Comparison of ENCODE assay signal across 19 mouse cellular contexts in the genomic region with DNA sequence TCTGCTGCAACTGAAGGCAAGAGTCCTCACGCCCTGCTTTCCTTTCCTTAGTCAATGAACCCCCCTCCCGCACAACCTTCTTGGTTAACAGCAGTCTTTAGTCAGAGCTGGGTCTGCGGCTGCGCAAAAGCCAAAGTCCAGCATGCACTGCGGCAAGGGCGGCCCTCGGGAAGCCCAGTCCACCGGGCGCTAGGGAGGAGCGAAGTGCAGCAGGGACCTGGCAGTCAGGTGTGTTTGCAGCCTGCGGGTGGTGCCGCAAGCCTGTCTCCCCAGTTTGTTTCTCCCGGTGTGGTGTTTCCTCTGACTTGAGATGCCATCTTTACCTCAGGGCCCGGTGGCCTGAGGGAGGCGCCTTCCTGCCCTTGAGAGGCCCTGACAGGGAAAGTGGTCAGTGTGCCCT. TPM values are rescaled to one million over a fixed set of nuclear protein-coding genes. Genes with fewer than 3 reads are reported as not detected.
DNase-seq lines count a peak whose midpoint lies in the region; ATAC-seq and TF ChIP-seq lines count a peak whose summit lies in the region.
"Had no signal": no experiment of that assay in that cellular context is flagged by ENCODE, and none has a peak within 500 bp of the region (broad histone marks: within the 10 kb centered on the region; RNA-seq: fewer than 3 reads in every experiment).

A gene (plus strand): TSS at position 129 of the 400 bp plus-strand sequence.

- TF ChIP-seq EP300 in CH12.LX (IDR thresholded peaks at IDR 0.05; ENCODE audit: low read length) (no peak), ES-Bruce4 (IDR thresholded peaks at IDR 0.05; ENCODE audit: insufficient read depth, low read depth, low read length) (no peak)

- H3K36me3 ChIP-seq in CH12.LX (replicated peaks in 1 of 2; ENCODE audit: control insufficient read depth in 1 of 2, insufficient read depth in 1 of 2, low read length in 1 of 2) (no peaks in the 10 kb centered on the region), ES-Bruce4 (ENCODE audit: control insufficient read depth, insufficient read depth, low read length, poor library complexity, severe bottlenecking) (no peaks in the 10 kb centered on the region)
- H3K36me3 ChIP-seq in liver, embryonic 12.5 days = no peaks in the 10 kb centered on the region
- no peaks in the 10 kb centered on the region for H3K36me3 ChIP-seq in testis, adult 2 months (ENCODE audit: control insufficient read depth, insufficient read depth, low read length)
- H3K36me3 ChIP-seq in thymus, adult 2 months (ENCODE audit: control insufficient read depth, insufficient read depth, low read length) = no peaks in the 10 kb centered on the region
- no peaks in the 10 kb centered on the region for H3K36me3 ChIP-seq in intestine, embryonic 16.5 days (ENCODE audit: control insufficient read depth, insufficient read depth, low read length)
- H3K36me3 ChIP-seq: heart, embryonic 15.5 days; hindbrain, embryonic 12.5 days; midbrain, embryonic 10.5 days; neural tube, embryonic 12.5 days had no signal

- H3K9me3 ChIP-seq in CH12.LX (replicated peaks; ENCODE audit: low read length) = no peaks in the 10 kb centered on the region
- no peaks in the 10 kb centered on the region for H3K9me3 ChIP-seq in ES-Bruce4 (replicated peaks; ENCODE audit: control insufficient read depth, insufficient read depth, low read length, poor library complexity, severe bottlenecking)
- H3K9me3 ChIP-seq in liver, embryonic 12.5 days (replicated peaks) = no peaks in the 10 kb centered on the region
- H3K9me3 ChIP-seq in intestine, embryonic 16.5 days (ENCODE audit: control insufficient read depth, low read length) = no peaks in the 10 kb centered on the region
- H3K9me3 ChIP-seq: heart, embryonic 15.5 days; hindbrain, embryonic 12.5 days; midbrain, embryonic 10.5 days; neural tube, embryonic 12.5 days had no signal

- peak; percentile 21 for TF ChIP-seq RAD21 in CH12.LX (IDR thresholded peaks at IDR 0.05; ENCODE audit: low read depth, low read length)

- WGBS in liver, embryonic 12.5 days (ENCODE audit: insufficient replicate concordance) = 52% methylated on average over 15 of the region's 15 CpGs
- WGBS in thymus, adult 2 months = 89% methylated on average over 15 of the region's 15 CpGs
- WGBS in intestine, embryonic 16.5 days = 64% methylated on average over 15 of the region's 15 CpGs

- peaks cover 0 to 14% of the 10 kb centered on the region in 2 experiments; a peak in 2 of 4 replicates for H3K4me1 ChIP-seq in CH12.LX (ENCODE audit: control insufficient read depth in 1 of 2, insufficient read depth in 2 of 2)
- H3K4me1 ChIP-seq in ES-Bruce4 (ENCODE audit: control insufficient read depth, insufficient read depth, low read length) = no peaks in the 10 kb centered on the region
- H3K4me1 ChIP-seq in liver, embryonic 12.5 days = peaks cover 12% of the 10 kb centered on the region
- H3K4me1 ChIP-seq in testis, adult 2 months (ENCODE audit: control insufficient read depth, insufficient read depth, low read length) = peaks cover 2% of the 10 kb centered on the region
- no peaks in the 10 kb centered on the region for H3K4me1 ChIP-seq in thymus, adult 2 months (replicated peaks; ENCODE audit: control insufficient read depth, insufficient read depth, low read length)
- no peaks in the 10 kb centered on the region for H3K4me1 ChIP-seq in intestine, embryonic 16.5 days (ENCODE audit: control insufficient read depth, insufficient read depth, low read length)
- H3K4me1 ChIP-seq: heart, embryonic 15.5 days; hindbrain, embryonic 12.5 days; midbrain, embryonic 10.5 days; neural tube, embryonic 12.5 days had no signal

- peak in 1 of 2 experiments; percentile 23; a peak in 1 of 4 replicates for TF ChIP-seq CTCF in CH12.LX (conservative IDR thresholded peaks at IDR 0.05 in 1 of 2, IDR thresholded peaks at IDR 0.05 in 1 of 2; ENCODE audit: low read depth in 2 of 2, low read length in 2 of 2)
- no peak for TF ChIP-seq CTCF in ES-Bruce4 (IDR thresholded peaks at IDR 0.05; ENCODE audit: low read depth, low read length)
- TF ChIP-seq CTCF in testis, adult 2 months (IDR thresholded peaks at IDR 0.05; ENCODE audit: control insufficient read depth, insufficient read depth, insufficient replicate concordance, low read depth, low read length) = no peak
- no peak for TF ChIP-seq CTCF in thymus, adult 2 months (IDR thresholded peaks at IDR 0.05; ENCODE audit: borderline replicate concordance, control insufficient read depth, extremely low read depth, insufficient read depth, low read length, poor library complexity)

- no peak within 1 kb of the TSS for H3K4me3 ChIP-seq in CH12.LX (replicated peaks in 1 of 3; ENCODE audit: low read depth in 2 of 3, low read length in 2 of 3, poor library complexity in 1 of 3)
- peak within 1 kb of the TSS; percentile 27 for H3K4me3 ChIP-seq in ES-Bruce4 (ENCODE audit: low read depth, low read length)
- H3K4me3 ChIP-seq in liver, embryonic 12.5 days = no peak within 1 kb of the TSS
- peak within 1 kb of the TSS; percentile 91 for H3K4me3 ChIP-seq in testis, adult 2 months (ENCODE audit: control insufficient read depth, low read depth, low read length)
- H3K4me3 ChIP-seq in thymus, adult 2 months (ENCODE audit: control insufficient read depth, insufficient read depth, low read length) = no peak within 1 kb of the TSS
- no peak within 1 kb of the TSS for H3K4me3 ChIP-seq in intestine, embryonic 16.5 days (ENCODE audit: low read length)
- H3K4me3 ChIP-seq: heart, embryonic 15.5 days; hindbrain, embryonic 12.5 days; midbrain, embryonic 10.5 days; neural tube, embryonic 12.5 days had no signal

- no peaks in the 10 kb centered on the region for H3K79me2 ChIP-seq in CH12.LX (replicated peaks; ENCODE audit: control insufficient read depth, extremely low read depth, insufficient read depth, poor library complexity, severe bottlenecking)

- dilution Hi-C loops in CH12.LX (cut with MboI; ENCODE audit: extremely low pct_ligation_motif_present, extremely low pct_unique_long_range_greater_than_20kb, low sequenced_read_pairs) = no loop called here

- H3K27ac ChIP-seq in CH12.LX (ENCODE audit: insufficient read depth, low read depth) (no peak within 1 kb of the TSS), ES-Bruce4 (ENCODE audit: insufficient read depth, low read length) (no peak within 1 kb of the TSS)
- H3K27ac ChIP-seq in liver, embryonic 12.5 days = no peak within 1 kb of the TSS
- peak within 1 kb of the TSS; percentile 76 for H3K27ac ChIP-seq in testis, adult 2 months (ENCODE audit: control insufficient read depth, insufficient read depth, low read depth, low read length)
- H3K27ac ChIP-seq in thymus, adult 2 months (ENCODE audit: control insufficient read depth, insufficient read depth, low read length) = no peak within 1 kb of the TSS
- H3K27ac ChIP-seq in intestine, embryonic 16.5 days (ENCODE audit: low read length) = no peak within 1 kb of the TSS
- H3K27ac ChIP-seq: heart, embryonic 15.5 days; hindbrain, embryonic 12.5 days; midbrain, embryonic 10.5 days; neural tube, embryonic 12.5 days had no signal

- no peak within 1 kb of the TSS for H3K4me2 ChIP-seq in CH12.LX (ENCODE audit: insufficient read depth, low read depth, poor library complexity, severe bottlenecking)
- H3K4me2 ChIP-seq in liver, embryonic 12.5 days = peak within 1 kb of the TSS; percentile 29
- H3K4me2 ChIP-seq in intestine, embryonic 16.5 days (ENCODE audit: low read depth, low read length) = no peak within 1 kb of the TSS; the same call in 1 of the 2 replicates
- H3K4me2 ChIP-seq: heart, embryonic 15.5 days; hindbrain, embryonic 12.5 days; neural tube, embryonic 12.5 days had no signal

- H3K9ac ChIP-seq in CH12.LX (ENCODE audit: insufficient read depth, low read depth) (no peak within 1 kb of the TSS), ES-Bruce4 (ENCODE audit: low read depth, poor library complexity, severe bottlenecking) (no peak within 1 kb of the TSS)
- no peak within 1 kb of the TSS for H3K9ac ChIP-seq in liver, embryonic 12.5 days
- H3K9ac ChIP-seq in intestine, embryonic 16.5 days (ENCODE audit: low read depth, low read length) = no peak within 1 kb of the TSS
- H3K9ac ChIP-seq: heart, embryonic 15.5 days; hindbrain, embryonic 12.5 days; neural tube, embryonic 12.5 days had no signal

- in situ Hi-C loops in CH12.LX (cut with MboI; ENCODE audit: low pct_ligation_motif_present, low pct_unique_long_range_greater_than_20kb, low sequenced_read_pairs) = no loop called here

- ATAC-seq in liver, embryonic 12.5 days = peak; percentile 58; the same call in 1 of the 2 replicates
- no peak for ATAC-seq in intestine, embryonic 16.5 days
- ATAC-seq: forebrain, embryonic 14.5 days had no signal

- no peak for DNase-seq in CH12.LX (ENCODE audit: extremely low read depth)
- no peak for DNase-seq in thymus, adult 2 months
- no peak for DNase-seq in adrenal gland, adult 8-10 months
- DNase-seq: cerebellum, postnatal 14 days; lung, postnatal 4 days; right cerebral cortex, postnatal 14 days; thymus, adult 18-20 months had no signal

- no peaks in the 10 kb centered on the region for H3K27me3 ChIP-seq in CH12.LX (replicated peaks)
- H3K27me3 ChIP-seq in ES-Bruce4 (ENCODE audit: control insufficient read depth, insufficient read depth, low read length, poor library complexity, severe bottlenecking) = no peaks in the 10 kb centered on the region
- H3K27me3 ChIP-seq in liver, embryonic 12.5 days (replicated peaks) = no peaks in the 10 kb centered on the region; the same call in 1 of the 2 replicates
- no peaks in the 10 kb centered on the region for H3K27me3 ChIP-seq in testis, adult 2 months (ENCODE audit: control insufficient read depth, insufficient read depth, low read length)
- H3K27me3 ChIP-seq in thymus, adult 2 months (ENCODE audit: control insufficient read depth, insufficient read depth, low read length) = no peaks in the 10 kb centered on the region
- no peaks in the 10 kb centered on the region for H3K27me3 ChIP-seq in intestine, embryonic 16.5 days (replicated peaks; ENCODE audit: control insufficient read depth, insufficient read depth, low read length)
- H3K27me3 ChIP-seq: heart, embryonic 15.5 days; hindbrain, embryonic 12.5 days; neural tube, embryonic 12.5 days had no signal

- TF ChIP-seq POLR2A in CH12.LX (IDR thresholded peaks at IDR 0.05; ENCODE audit: low read depth, low read length) = no peak
- no peak for TF ChIP-seq POLR2A in ES-Bruce4 (IDR thresholded peaks at IDR 0.05; ENCODE audit: insufficient read depth, low read length)
- peak; percentile 82 for TF ChIP-seq POLR2A in testis, adult 2 months (IDR thresholded peaks at IDR 0.05; ENCODE audit: control insufficient read depth, low read depth, low read length)
- no peak for TF ChIP-seq POLR2A in thymus, adult 2 months (IDR thresholded peaks at IDR 0.05; ENCODE audit: control insufficient read depth, extremely low read depth, insufficient read depth, low read length, poor library complexity)

RNA-seq across cellular contexts. Expression of the gene that starts here (rescaled TPM):
- 0.04 TPM in 1 of 2 replicates, not detected in the other for total RNA-seq in CH12.LX (2012; rRNA removed)
- not detected in 2 replicates for total RNA-seq in CH12.LX (2014; rRNA removed)
- not detected in 2 replicates for polyA plus RNA-seq in CH12.LX (2012; ENCODE audit: insufficient read length, low read depth)
- polyA plus RNA-seq in ES-Bruce4 (2011; ENCODE audit: insufficient read depth, insufficient read length, low read depth, missing spikeins) = 0.12 and 0.30 TPM in 2 replicates
- polyA plus RNA-seq in liver, embryonic 12.5 days (2016; fragmentation: Nextera tagmentation; extraction: Ambion mirVana) = 0.17 TPM in 2 replicates
- polyA plus RNA-seq in testis, adult 2 months (2012; rRNA removed) = 12.5 and 14.4 TPM in 2 replicates
- 0.04 and 0.08 TPM in 2 replicates for polyA plus RNA-seq in thymus, adult 2 months (2012; rRNA removed)
- under 1 TPM in 2 of 4 experiments, not detected in 2; 0.14 to 0.30 TPM for total RNA-seq in adrenal gland, adult 8-10 months (2022)
- 0.04 and 0.05 TPM in 2 replicates for polyA plus RNA-seq in intestine, embryonic 16.5 days (2015; fragmentation: Nextera tagmentation; extraction: Ambion mirVana)
- total RNA-seq: adrenal gland, adult 18-20 months had no signal
- polyA plus RNA-seq: gonadal fat pad, adult 2 months; large intestine, adult 2 months had no signal

Comparison
In these comparisons a context has a peak if more than half of its experiments do, and no peak if none do; other contexts are left out.
1. RNA of the gene that starts here (polyA plus RNA-seq): 12.5 to 14.4 TPM in testis, adult 2 months; 0.12 to 0.30 TPM in ES-Bruce4, 0.17 TPM in liver, embryonic 12.5 days, 0.04 to 0.05 TPM in intestine, embryonic 16.5 days, 0.04 to 0.08 TPM in thymus, adult 2 months and not detected in CH12.LX; every median in the first group is over 10 times any median in the second.
2. Peak in ATAC-seq and H3K4me2 ChIP-seq in liver, embryonic 12.5 days; RNA of the gene not detected or under 1 TPM.
3. H3K4me3 ChIP-seq: peak in ES-Bruce4 (single experiment) and testis, adult 2 months (single experiment); none in CH12.LX (0 of 3), liver, embryonic 12.5 days (single experiment), thymus, adult 2 months (single experiment) and intestine, embryonic 16.5 days (single experiment).